ENCODE assay signal across 13 mouse cellular contexts in genomic region chr2:93412101-93412500, GRCm38 (mm10). TPM values are rescaled to one million over a fixed set of nuclear protein-coding genes. Genes with fewer than 3 reads are reported as not detected.
A peak's percentile ranks its signal among the peaks of the same experiment; 100 is the strongest.
DNase-seq lines count a peak whose midpoint lies in the region; ATAC-seq lines count a peak whose summit lies in the region.
"Had no signal": no experiment of that assay in that cellular context is flagged by ENCODE, and none has a peak within 500 bp of the region (broad histone marks: within the 10 kb centered on the region; RNA-seq: fewer than 3 reads in every experiment).

No protein-coding gene starts in this region.

- H3K27me3 ChIP-seq in hindbrain, embryonic 12.5 days, result 0 out of 2 replicates have a peak, but pooled peaks cover 2% of the 10 kb centered on the region
- 0 out of 2 replicates have a peak, but pooled peaks cover 10% of the 10 kb centered on the region for H3K27me3 ChIP-seq in hindbrain, embryonic 13.5 days
- H3K27me3 ChIP-seq in liver, embryonic 13.5 days, result no peaks in the 10 kb centered on the region
- 0 out of 2 replicates have a peak, but pooled peaks cover 16% of the 10 kb centered on the region for H3K27me3 ChIP-seq in liver, embryonic 12.5 days (replicated peaks)
- no peaks in the 10 kb centered on the region for H3K27me3 ChIP-seq in intestine, embryonic 16.5 days (replicated peaks; ENCODE audit: control insufficient read depth, insufficient read depth, low read length)

- no peak overlapping the region for H3K9ac ChIP-seq in hindbrain, embryonic 12.5 days
- no peak overlapping the region for H3K9ac ChIP-seq in hindbrain, embryonic 13.5 days
- no peak overlapping the region for H3K9ac ChIP-seq in liver, embryonic 13.5 days
- H3K9ac ChIP-seq in liver, embryonic 12.5 days, result no peak overlapping the region
- H3K9ac ChIP-seq in intestine, embryonic 16.5 days (ENCODE audit: low read depth, low read length), result no peak overlapping the region

- 58% methylated on average over 4 of the region's 4 CpGs for WGBS in hindbrain, embryonic 12.5 days
- 58% methylated on average over 4 of the region's 4 CpGs for WGBS in hindbrain, embryonic 13.5 days
- WGBS in liver, embryonic 13.5 days (ENCODE audit: insufficient replicate concordance), result 46% methylated on average over 4 of the region's 4 CpGs
- WGBS in liver, embryonic 12.5 days (ENCODE audit: insufficient replicate concordance), result 41% methylated on average over 4 of the region's 4 CpGs
- WGBS in intestine, embryonic 16.5 days, result 43% methylated on average over 4 of the region's 4 CpGs

- peak overlapping the region; percentile 40; the same call in 1 of the 2 replicates for H3K27ac ChIP-seq in hindbrain, embryonic 12.5 days
- no peak overlapping the region; the same call in 1 of the 2 replicates for H3K27ac ChIP-seq in hindbrain, embryonic 13.5 days
- no peak overlapping the region for H3K27ac ChIP-seq in liver, embryonic 13.5 days
- H3K27ac ChIP-seq in liver, embryonic 12.5 days, result no peak overlapping the region
- H3K27ac ChIP-seq in intestine, embryonic 16.5 days (ENCODE audit: low read length), result peak overlapping the region; percentile 67

- H3K4me2 ChIP-seq in hindbrain, embryonic 12.5 days (replicated peaks), result no peak overlapping the region
- H3K4me2 ChIP-seq in hindbrain, embryonic 13.5 days, result no peak overlapping the region
- no peak overlapping the region for H3K4me2 ChIP-seq in liver, embryonic 13.5 days
- no peak overlapping the region for H3K4me2 ChIP-seq in liver, embryonic 12.5 days
- no peak overlapping the region; the same call in 1 of the 2 replicates for H3K4me2 ChIP-seq in intestine, embryonic 16.5 days (ENCODE audit: low read depth, low read length)

- no peaks in the 10 kb centered on the region for H3K9me3 ChIP-seq in hindbrain, embryonic 12.5 days (replicated peaks)
- no peaks in the 10 kb centered on the region for H3K9me3 ChIP-seq in hindbrain, embryonic 13.5 days
- no peaks in the 10 kb centered on the region for H3K9me3 ChIP-seq in liver, embryonic 13.5 days (replicated peaks)
- no peaks in the 10 kb centered on the region for H3K9me3 ChIP-seq in liver, embryonic 12.5 days (replicated peaks)
- H3K9me3 ChIP-seq in intestine, embryonic 16.5 days (ENCODE audit: control insufficient read depth, low read length), result no peaks in the 10 kb centered on the region

- peaks cover 22% of the 10 kb centered on the region for H3K4me1 ChIP-seq in hindbrain, embryonic 12.5 days
- peaks cover 30% of the 10 kb centered on the region for H3K4me1 ChIP-seq in hindbrain, embryonic 13.5 days (replicated peaks)
- peaks cover 9% of the 10 kb centered on the region; the same call in 1 of the 2 replicates for H3K4me1 ChIP-seq in liver, embryonic 13.5 days (replicated peaks)
- H3K4me1 ChIP-seq in liver, embryonic 12.5 days, result peaks cover 10% of the 10 kb centered on the region; the same call in 1 of the 2 replicates
- H3K4me1 ChIP-seq in intestine, embryonic 16.5 days (ENCODE audit: control insufficient read depth, insufficient read depth, low read length), result peaks cover 26% of the 10 kb centered on the region

- H3K4me3 ChIP-seq in hindbrain, embryonic 12.5 days, result no peak overlapping the region
- no peak overlapping the region for H3K4me3 ChIP-seq in hindbrain, embryonic 13.5 days
- no peak overlapping the region for H3K4me3 ChIP-seq in liver, embryonic 13.5 days (replicated peaks)
- no peak overlapping the region for H3K4me3 ChIP-seq in liver, embryonic 12.5 days
- no peak overlapping the region for H3K4me3 ChIP-seq in intestine, embryonic 16.5 days (ENCODE audit: low read length)

- H3K36me3 ChIP-seq in hindbrain, embryonic 12.5 days, result no peaks in the 10 kb centered on the region
- no peaks in the 10 kb centered on the region for H3K36me3 ChIP-seq in hindbrain, embryonic 13.5 days
- H3K36me3 ChIP-seq in liver, embryonic 13.5 days, result no peaks in the 10 kb centered on the region
- H3K36me3 ChIP-seq in liver, embryonic 12.5 days, result no peaks in the 10 kb centered on the region
- no peaks in the 10 kb centered on the region for H3K36me3 ChIP-seq in intestine, embryonic 16.5 days (ENCODE audit: control insufficient read depth, insufficient read depth, low read length)

- no peak for DNase-seq in liver, embryonic 13.5 days
- peak; percentile 11 for DNase-seq in CD4-positive helper T cell, adult 2 months (ENCODE audit: low read depth, low spot score)
- no peak for DNase-seq in urinary bladder, adult 18-20 months (ENCODE audit: low spot score in 2 of 2)
- DNase-seq in urinary bladder, postnatal 10 days (ENCODE audit: low spot score), result no peak
- DNase-seq: cerebellum, adult 18-20 months; lung, adult 18-20 months; lung, postnatal 36 days; thymus, postnatal 25 days had no signal

- ATAC-seq in hindbrain, embryonic 12.5 days (ENCODE audit: low FRiP score), result no peak
- ATAC-seq in hindbrain, embryonic 13.5 days (ENCODE audit: low FRiP score), result no peak
- peak; percentile 7; the same call in 1 of the 2 replicates for ATAC-seq in liver, embryonic 13.5 days (ENCODE audit: low read depth)
- ATAC-seq in liver, embryonic 12.5 days, result no peak; the same call in 1 of the 2 replicates
- peak; percentile 89 for ATAC-seq in intestine, embryonic 16.5 days
- ATAC-seq: midbrain, embryonic 16.5 days had no signal

RNA-seq across cellular contexts. Expression of gene Cd82, which starts 50.8 kb away (rescaled TPM):
- 13.2 and 15.4 TPM in 2 replicates for polyA plus RNA-seq in hindbrain, embryonic 12.5 days (2016; fragmentation: Nextera tagmentation; extraction: Ambion mirVana)
- polyA plus RNA-seq in hindbrain, embryonic 13.5 days (2015; fragmentation: Nextera tagmentation; extraction: Ambion mirVana), result 19.8 and 23.7 TPM in 2 replicates
- 88.5 and 90.1 TPM in 2 replicates for polyA plus RNA-seq in liver, embryonic 13.5 days (2015; fragmentation: Nextera tagmentation; extraction: Ambion mirVana)
- 46.2 and 49.4 TPM in 2 replicates for polyA plus RNA-seq in liver, embryonic 12.5 days (2016; fragmentation: Nextera tagmentation; extraction: Ambion mirVana)
- polyA plus RNA-seq in intestine, embryonic 16.5 days (2015; fragmentation: Nextera tagmentation; extraction: Ambion mirVana), result 171 and 180 TPM in 2 replicates

Comparison
In these comparisons a context has a peak if more than half of its experiments do, and no peak if none do; other contexts are left out.
1. ATAC-seq: peak in liver, embryonic 13.5 days (single experiment) and intestine, embryonic 16.5 days (single experiment); none in hindbrain, embryonic 12.5 days (single experiment), hindbrain, embryonic 13.5 days (single experiment) and liver, embryonic 12.5 days (single experiment).
2. H3K27ac ChIP-seq: peak in hindbrain, embryonic 12.5 days (single experiment) and intestine, embryonic 16.5 days (single experiment); none in hindbrain, embryonic 13.5 days (single experiment), liver, embryonic 13.5 days (single experiment) and liver, embryonic 12.5 days (single experiment).